Mouse (Mus musculus) kidney, adult 18-20 months (tissue): ENCODE results near the gene Duoxa1.
"Not testable (repeated sequence)": the region's sequence is repeated elsewhere in the genome, so short reads cannot be mapped to it uniquely, and the experiment has no call there.

Source experiments
- DNase-seq: peaks from one replicate; pipeline ENCODE4 v3.0.0; 2021

Duoxa1 gene

DNA sequence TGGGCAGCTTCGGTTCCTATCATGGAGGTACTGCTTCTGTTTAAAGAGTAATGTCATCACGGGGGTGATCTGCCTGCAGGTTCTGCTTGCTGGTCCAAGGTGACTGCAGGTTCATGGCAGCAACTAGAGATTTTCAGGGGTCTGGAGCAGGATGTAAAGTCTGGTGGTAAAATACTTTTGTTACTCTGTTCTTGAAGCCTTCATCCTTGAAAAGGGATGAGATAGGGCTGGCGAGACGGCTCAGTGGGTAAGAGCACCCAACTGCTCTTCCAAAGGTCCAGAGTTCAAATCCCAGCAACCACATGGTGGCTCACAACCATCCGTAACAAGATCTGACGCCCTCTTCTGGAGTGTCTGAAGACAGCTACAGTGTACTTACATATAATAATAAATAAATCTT lies 16.8 kb upstream of the Duoxa1 start:
- not testable (repeated sequence) for DNase-seq

DNA sequence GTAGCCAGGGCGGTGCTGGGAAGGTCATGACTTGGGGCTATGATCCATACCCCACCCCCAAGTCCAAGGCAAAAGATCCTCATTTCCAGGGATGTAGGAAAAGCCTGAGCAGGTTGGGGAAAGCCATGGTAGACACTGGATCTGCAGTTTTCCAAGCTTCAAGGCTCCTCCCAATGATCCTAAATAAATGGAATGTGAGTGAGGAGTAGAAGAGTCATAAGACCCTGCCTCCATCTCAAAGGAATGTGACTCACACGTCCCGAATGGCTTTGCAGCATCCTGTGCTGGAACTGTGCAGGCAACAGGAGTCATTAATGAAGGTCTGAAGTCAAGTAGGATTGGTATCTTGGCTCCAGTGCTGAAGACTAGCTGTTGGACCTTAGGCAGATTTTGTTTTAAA lies 14.5 kb upstream of the Duoxa1 start:
- DNase-seq, result no peak

DNA sequence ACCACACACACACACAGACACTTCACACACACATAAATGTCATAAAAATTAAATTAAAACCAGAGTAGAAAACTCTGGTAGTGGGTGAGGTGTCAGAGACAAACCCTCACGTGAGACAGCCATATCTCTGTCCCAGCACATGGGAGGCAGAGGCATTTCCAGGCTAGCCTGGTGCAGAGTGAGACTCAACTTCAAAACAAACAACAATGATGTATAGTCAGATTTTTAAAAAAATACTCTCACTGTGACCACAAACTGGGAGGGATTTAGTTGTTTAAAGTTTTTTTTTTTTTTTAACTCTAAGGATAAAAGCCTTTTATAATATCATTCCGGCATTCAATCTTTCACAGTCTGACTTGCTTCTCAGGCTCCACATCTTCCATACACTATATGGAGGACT lies 11.8 kb upstream of the Duoxa1 start:
- no peak for DNase-seq

DNA sequence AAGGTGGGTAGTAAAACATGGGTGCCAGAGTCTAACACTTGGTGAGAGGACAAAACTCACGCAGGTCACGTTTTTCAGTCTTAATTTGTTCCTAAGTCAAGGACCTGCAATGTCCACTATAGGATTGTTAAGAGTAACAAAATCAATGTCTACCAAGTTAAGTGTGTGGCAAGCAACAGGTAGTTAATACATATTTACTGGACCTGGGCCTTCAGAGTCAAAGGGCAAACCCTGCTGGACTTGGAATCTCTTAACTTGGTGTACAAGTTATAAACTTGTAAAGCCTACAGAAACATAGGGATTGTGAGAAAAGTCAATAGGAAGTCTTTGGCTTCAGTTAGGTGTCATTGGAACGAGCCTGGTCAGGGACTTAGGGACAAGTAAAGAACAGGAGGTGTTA lies 11.1 kb upstream of the Duoxa1 start:
- DNase-seq, result no peak

DNA sequence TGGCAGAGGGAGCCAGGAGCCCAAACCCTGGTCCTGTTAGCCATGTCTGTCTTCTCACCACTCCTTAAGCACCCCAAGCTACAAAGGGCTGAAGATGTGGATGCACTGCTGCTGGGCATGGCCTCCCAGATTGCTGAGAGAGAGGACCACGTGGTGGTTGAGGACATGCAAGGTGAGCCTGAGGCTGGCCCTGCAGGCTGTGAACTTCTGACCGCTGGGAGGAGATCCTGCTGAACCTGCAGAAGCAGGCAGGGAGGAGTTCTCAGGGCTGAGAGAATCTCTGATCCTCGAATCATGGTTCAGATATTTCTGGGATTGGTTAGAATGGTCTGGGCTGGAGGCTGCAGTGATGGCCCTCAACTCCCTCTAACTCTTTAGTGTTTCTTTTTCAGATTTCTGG lies 10.4 kb upstream of the Duoxa1 start:
- no peak for DNase-seq

DNA sequence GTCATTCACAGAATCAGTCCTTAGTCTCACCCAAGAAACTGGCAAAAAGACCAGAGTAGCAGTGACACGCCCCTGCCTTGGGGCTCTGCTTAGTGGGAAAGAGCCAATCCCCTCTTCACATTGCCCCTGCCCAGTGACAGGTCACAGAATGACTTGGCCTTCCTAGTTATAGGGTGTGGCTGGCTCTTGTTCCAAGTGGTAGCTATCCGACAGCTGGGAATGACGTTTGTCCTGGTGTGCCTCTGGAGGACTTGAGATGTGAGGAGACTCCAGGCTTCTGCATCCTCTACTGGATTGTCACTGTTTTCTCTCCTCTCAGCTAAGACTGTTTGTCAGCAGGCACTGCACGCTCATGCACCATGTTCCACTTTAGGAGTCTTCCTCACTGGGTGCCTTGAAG lies 3.9 kb upstream of the Duoxa1 start:
- no peak for DNase-seq

DNA sequence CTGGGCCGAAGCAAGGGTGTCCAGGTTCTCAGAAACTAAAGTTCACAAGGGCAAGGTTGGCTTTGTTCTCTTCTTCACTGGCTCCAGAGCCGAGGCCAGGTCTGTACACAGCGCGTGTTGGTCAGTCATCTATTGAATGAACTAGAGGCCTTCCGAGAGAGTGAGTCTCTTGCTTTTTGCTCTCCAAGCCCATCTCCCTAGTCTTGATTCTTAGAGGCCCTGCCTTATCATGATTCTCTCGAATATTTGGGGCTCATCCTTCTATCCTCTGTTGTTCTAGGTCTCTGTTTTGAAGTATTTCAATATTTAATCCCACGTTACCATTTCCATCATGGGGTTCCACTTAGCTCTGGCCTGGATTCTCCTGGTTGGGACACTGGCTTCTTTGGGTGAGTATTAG lies 1.8 kb upstream of the Duoxa1 start, which contains the start of gene Duox1:
Duox1 (plus strand) TSS at position 301 of the 400 bp plus-strand sequence.
- DNase-seq, result no peak

DNA sequence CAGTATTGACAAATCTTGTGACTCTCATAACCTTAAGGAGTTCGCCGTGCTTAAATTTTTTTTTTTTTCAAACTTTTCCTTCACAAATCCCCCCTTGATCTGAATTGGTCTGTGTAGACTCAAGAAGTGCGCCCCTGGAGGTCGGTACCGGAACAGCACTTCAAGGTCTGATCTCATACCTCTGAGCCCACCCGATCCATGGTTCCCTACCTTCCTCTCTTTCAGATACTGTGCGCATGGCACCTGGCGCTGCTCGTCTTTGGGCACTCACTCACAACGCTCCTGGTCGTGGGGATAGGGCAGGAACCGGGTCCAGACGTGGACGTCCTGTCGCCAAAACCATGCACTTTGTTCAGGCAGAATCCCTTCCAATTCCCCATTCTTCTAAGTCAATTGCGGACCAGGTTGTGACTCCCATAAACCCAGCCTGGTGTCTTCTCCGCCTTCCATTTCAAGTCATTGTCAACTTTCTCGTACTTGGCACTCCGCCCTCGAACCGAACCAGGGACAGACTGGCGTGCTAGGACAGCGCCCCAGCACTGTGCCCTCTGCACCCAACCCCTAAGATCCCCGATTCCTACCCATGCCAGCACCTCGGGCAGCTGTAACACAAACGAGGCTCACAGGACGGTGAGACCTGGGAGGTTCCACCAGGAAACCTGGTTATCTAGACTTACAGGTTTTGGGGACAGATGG lies 660 bp downstream of the Duoxa1 start:
- peak; percentile 67 for DNase-seq

DNA sequence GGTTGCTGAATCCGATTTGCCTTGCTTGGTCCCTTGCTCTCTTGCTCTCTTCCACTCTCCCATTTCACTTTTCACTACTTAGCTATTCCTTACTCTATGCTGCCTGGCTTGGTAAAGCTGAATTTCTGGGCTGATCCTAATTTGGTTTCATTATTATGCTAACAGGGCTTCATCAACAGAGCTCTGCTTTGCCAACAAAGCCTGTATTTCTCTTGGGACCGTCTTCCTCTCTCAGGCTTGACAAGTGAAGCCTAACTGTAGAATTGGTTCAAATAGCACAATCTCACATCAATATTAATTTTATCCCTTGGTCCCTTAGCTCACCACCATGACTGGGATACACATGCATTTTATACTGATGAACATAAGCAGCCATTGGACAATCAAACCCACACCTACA lies 2.0 kb downstream of the Duoxa1 start:
- DNase-seq, result no peak

DNA sequence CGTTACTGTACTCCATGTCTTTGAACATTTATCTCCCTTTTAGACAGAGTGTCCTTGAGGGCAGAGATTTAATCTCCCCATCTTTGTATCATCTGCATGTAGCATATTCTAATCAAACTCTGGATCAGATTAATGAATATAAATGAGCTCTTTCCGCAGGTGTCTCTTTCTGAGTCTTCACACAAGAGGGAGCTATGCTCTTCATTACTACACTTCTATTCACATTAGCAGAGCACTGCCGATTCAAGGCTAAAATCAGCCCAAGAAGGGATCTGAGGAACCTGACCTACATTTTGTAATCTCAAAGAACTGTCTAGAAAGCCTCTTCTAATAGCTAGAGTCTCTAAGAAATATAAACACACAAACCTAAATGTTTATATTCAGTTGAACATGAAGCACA lies 3.9 kb downstream of the Duoxa1 start:
- DNase-seq, result no peak

DNA sequence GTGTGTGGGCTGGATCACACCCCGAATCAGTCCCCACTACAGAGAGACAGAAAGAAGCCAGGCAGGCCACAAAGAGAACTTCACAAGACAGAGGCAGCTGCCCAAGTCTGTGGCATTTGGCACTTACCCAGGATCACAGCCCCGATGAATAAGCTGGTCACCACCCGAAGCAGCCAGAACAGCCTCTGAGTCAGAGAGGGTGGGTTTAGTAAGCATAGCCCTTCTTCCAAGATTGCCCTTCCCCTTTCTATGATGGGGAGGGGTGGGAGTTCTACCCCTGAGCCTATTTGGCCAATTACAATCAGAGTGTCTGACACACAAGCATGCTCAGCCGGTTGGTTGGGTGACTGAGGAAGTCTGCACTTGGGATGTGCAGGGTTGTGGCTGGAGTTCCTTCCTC lies 7.3 kb downstream of the Duoxa1 start:
- no peak for DNase-seq

DNA sequence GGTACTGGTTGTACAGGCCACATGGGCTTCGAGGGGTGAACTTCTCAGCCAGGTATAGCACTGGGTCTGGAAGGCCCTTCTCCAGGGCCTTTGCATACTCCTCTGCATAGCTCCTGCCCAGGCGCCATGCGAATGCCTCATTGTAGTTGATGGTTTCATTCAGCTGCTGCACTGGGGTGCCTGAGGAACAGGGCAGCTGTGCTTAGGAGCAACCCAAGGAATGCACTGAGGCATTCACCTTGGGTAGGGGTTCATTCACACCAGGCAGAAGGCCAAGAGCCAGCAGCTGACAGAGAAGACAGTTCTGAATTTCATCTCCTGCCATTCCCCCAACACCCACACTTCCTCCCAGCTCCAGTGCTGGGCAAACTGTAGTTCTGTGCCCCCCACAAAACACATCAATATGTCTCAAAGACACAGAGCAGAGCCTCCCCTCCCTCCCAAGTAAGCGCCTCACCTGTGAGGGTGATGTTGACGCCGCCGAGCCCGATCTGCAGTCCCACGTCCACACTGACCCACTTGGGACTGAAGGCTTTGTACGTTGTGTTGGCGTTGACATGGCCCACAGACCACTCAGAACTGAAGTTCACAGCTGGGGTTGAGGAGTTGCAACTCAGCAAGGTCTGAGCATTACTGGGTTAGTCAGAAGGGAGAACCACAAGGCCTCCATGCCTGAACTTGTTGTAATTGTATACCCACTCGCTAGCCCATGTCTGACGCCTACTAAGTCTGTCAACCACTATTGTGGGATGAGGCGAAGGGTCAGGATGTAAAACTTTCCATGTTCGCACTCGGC lies 8.2 kb downstream of the Duoxa1 start:
- DNase-seq, result no peak

DNA sequence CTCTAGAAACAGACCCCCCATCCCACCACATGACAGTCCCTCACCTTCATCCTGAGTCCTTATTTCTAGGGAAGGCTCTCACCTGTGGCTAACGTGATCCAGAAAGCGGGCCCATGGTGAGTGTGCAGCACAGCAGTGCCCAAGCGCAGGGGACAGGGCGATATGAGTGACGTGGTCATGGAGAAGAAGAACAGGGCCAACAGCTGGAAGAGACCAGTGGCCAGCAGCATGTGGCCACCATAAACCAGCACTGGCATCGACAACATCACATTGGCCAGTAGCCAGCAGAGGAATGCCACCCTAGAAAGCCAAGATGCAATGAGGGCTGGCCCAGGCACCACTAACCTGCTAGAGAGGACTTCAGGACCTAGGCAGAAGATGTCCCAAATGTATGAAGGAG lies 9.0 kb downstream of the Duoxa1 start:
- no peak for DNase-seq

DNA sequence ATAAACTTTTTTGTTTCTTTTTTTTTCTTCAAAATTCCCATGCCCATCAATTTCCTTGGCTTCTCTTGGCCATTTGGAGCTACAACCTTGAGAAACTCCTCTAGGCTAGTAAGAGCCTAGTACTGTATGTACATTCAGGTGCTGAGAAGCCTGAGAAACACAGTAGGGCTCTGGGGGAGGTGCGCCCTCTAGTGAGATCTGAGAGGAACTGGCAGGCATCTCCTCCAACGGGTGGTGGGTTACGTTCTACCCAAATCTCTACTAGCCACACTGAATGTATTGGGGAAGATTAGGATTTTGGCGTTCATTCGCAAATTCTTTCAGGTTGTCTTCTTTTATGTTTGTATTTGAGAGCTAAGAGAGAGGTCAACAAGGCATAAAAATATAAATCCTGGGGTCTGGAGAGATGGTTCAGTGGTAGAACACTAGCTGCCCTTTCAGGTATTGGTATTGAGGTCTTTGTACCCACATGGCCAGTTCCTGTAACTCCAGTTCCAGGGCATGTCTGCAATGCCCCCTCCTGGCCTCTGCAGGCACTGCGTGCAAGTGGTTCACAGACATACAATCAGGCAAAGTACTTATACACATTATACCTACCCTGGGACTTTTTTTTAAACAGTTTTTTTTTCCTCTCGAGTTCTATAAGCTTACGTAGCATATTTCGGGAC lies 10.8 kb downstream of the Duoxa1 start:
- peak; percentile 79 for DNase-seq

DNA sequence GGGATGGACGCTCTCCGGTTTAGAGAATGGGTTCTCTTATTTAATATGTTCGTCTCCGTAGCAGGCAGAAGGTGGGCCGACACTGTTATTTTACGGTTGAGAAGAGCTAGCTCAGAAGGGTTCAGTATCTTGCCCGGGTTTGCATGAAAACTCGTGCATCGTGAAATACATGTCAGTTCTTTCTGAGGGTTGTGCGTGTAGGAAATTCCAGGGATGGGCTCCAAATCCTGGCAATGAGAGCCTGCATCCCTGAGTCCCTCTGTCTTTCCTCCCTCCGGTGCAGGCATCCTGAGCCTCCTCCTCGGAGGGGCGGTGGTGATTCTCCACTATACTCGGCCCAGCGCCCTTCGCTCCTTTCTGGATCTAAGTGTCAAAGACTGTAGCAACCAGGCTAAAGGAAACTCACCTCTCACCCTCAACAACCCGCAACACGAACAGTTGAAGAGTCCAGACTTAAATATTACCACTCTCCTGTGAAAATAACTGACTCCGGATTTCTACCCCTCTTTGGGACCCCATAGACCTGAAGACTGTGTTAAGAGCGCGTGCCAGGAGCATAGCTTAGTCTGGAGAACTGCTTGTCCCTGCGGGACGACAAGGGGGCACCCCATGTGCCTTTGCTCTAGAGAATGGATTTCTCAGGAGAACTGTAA lies 11.5 kb downstream of the Duoxa1 start:
- DNase-seq, result no peak

DNA sequence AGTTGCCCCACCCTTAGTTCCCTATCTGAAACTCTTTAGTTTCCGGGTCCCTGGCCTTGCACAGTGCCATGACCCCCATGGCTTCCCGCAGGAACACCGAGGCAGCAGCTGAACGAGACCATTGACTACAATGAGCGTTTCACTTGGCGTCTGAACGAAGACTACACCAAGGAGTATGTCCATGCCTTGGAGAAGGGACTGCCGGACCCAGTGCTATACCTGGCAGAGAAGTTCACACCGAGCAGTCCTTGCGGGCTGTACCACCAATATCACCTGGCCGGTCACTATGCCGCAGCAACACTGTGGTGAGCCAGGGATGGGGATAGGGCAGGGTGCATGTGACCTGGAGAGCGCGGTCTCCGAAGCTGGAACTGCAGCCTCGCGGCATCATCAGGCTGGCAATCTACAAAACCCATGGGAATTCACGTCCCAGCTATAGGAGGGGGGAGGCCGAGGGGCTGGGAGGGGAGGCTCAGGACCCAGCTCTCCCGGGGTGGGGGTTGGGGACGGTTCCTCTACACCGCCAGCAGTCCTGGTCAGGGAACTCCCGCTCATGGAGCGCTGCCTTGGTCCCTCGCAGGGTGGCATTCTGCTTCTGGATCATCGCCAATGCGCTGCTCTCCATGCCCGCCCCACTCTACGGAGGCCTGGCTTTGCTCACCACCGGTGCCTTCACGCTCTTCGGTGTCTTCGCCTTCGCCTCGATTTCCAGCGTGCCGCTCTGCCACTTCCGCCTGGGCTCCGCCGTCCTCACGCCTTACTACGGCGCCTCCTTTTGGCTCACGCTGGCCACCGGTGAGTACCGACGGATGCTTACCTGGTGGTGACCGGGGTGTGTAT lies 12.2 kb downstream of the Duoxa1 start:
- DNase-seq, result peak; percentile 41

DNA sequence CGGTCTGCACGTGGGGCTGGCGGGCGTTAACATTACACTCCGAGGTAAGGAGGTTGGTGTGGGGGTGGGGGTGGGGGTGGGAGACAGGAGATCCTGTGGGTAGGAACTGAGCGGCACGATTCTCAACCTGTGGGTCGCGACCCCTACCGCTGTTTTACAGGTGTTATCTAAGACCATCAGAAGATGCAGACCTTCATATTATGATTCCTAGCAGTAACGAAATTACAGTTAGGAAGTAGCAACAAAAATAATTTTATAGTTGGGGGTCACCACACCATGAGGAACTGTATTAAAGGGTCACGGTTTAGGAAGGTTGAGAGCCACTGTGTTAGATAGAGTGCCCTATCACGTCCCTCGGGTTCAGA lies 12.9 kb downstream of the Duoxa1 start:
- DNase-seq, result no peak

DNA sequence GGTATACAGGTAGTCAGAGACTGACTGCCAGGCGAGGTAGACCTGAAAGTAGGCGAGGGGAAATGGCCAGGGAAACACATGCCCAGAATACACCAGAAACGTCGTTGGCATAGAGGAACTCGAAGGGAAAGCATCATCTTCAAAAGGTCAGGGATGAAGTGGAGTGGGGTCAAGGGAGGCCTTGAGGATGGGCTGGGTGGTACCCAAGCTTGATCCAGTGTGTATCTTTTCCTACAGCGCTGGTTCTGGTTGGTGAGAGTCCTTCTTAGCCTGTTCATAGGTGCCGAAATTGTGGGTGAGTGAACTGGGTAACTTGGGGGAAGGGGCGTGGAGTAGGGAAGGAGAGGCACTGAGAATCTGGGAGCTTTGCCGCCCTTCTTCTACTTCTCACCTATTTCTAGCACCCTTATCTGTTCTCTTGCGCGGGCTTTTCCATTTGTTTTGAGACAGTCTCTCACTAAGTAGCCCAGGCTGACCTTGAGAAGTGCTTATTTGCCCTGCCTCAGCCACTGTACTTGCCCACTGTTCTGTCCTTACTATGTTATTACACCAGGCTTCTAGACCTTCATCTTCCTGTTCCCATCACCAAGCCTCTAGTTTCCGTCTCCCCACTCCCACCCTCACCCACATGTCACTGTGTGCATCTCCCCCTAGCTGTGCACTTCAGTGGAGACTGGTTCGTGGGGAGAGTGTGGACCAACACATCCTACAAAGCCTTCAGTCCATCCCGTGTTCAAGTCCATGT lies 13.4 kb downstream of the Duoxa1 start:
- no peak for DNase-seq

DNA sequence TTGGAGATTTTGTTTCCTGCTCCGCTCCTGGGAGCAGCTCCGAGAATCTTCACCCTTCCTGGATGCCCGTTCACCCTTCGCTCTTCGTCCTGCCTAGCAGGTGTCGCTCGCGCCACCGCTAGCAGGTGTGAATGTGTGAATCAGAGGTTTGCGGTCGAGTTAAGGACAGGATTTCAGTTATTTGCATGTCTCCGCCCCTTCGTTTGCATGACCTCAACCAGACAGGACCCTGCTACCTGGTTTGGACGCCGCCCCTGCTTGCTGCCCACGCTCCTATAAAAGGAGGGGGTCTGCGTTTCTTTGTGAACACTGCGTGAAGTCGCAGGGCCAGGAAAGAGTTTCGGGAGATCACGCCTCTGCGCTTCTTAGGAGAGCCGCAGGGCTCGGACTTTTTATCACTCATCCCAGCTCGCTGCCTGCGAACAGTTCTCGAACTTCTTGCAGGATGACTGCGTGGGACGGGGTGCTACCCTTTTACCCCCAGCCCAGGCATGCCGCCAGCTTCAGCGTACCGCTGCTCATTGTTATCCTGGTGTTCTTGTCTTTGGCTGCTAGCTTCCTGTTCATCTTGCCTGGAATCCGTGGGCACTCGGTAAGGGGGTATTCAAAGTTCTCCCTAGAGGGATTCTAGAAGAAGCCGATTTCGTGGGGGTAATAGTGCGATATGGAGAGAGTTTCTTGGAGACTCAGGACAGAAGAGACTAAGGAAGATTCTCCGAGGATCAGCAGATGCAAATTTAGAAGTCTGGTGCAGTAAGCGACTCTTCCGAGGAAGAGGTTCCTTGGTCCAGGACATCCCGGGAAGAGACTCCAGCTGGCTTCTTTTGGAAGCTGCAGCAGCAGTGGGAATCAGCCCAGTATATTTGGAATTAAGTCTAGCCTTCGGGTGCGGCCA lies 14.7 kb downstream of the Duoxa1 start, which contains the start of gene Duoxa2:
Duoxa2 (plus strand) TSS at position 305 of the 895 bp plus-strand sequence.
- DNase-seq, result peak; percentile 27

DNA sequence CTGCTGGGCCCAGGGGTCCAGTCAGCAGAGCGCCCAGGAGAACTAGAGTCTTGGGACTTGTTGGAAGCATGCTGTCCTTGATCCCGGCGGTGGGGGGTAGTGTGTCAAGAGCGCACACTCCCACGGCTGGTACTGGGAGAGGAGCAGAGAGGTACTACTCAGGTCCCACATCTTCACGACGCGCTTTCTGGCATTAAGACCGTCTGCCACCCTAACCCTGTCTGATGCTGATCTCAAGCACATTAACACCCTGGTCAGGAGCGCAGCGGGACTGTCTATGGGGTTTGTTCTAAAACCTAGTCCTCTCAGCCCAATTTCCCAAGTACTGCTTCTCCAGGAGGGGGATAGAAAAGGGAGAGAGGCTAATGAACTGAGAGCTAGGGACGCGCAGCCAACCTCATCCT lies 15.4 kb downstream of the Duoxa1 start, which contains the start of gene Duox2:
Duox2 (minus strand) TSS at position 354 of the 404 bp plus-strand sequence.
- no peak for DNase-seq
